ENCODE assay signal across 14 mouse cellular contexts in the genomic region with DNA sequence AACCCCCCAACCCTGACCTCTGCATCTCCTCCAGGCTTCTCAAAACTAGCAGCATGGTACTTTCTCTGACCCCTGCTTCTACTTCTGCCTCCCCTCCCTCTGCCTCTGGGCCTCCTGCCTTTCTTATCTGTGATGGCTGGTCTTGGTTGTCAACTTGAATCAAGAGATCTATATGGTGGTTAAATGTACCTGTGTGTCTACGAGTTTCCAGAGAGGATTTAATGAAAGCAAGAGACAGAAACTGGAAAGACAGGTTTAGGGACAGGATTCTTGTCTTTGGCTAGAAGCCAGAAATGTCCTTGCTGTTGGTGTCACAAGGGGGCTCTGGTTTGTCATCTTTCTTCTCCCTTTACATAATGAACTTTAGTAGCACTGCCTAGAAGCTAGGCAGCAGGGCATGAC.
DNase-seq lines count a peak whose midpoint lies in the region; ATAC-seq and TF ChIP-seq lines count a peak whose summit lies in the region.
"Had no signal": no experiment of that assay in that cellular context is flagged by ENCODE, and none has a peak within 500 bp of the region (broad histone marks: within the 10 kb centered on the region; RNA-seq: fewer than 3 reads in every experiment).

No protein-coding gene starts in this region.

- DNase-seq in heart, adult 11 months: peak; percentile 19
- DNase-seq in heart, postnatal 25 days (ENCODE audit: low spot score): no peak
- peak; percentile 80 for DNase-seq in lung, embryonic 14.5 days
- no peak for DNase-seq in lung, adult 2 months
- DNase-seq in embryo, embryonic 9.5 days (ENCODE audit: extremely low spot score): peak; percentile 42
- DNase-seq in lung, postnatal 36 days: peak; percentile 32
- no peak for DNase-seq in gastrocnemius, adult 2 months
- DNase-seq: cerebellum, adult 9-11 months; heart, postnatal 4 days; layer of hippocampus, adult 9-11 months; right cerebral cortex, adult 18-20 months had no signal

- WGBS in lung, embryonic 14.5 days: 26% methylated on average over 1 of the region's 1 CpGs
- 49% methylated on average over 1 of the region's 1 CpGs for WGBS in lung, adult 2 months
- 58% methylated on average over 1 of the region's 1 CpGs for WGBS in forebrain, embryonic 12.5 days

- H3K4me3 ChIP-seq in lung, embryonic 14.5 days (ENCODE audit: low read depth, low read length): no peak overlapping the region
- no peak overlapping the region for H3K4me3 ChIP-seq in lung, adult 2 months (replicated peaks; ENCODE audit: extremely low read depth, low read depth, low read length)
- no peak overlapping the region for H3K4me3 ChIP-seq in forebrain, embryonic 12.5 days (replicated peaks)
- no peak overlapping the region for H3K4me3 ChIP-seq in gastrocnemius, adult 2 months
- H3K4me3 ChIP-seq: limb, embryonic 12.5 days had no signal

- no peak for TF ChIP-seq POLR2A in lung, adult 2 months (IDR thresholded peaks at IDR 0.05; ENCODE audit: borderline replicate concordance, extremely low read depth, low read depth, low read length)

- H3K27ac ChIP-seq in lung, embryonic 14.5 days (ENCODE audit: low read depth): no peak overlapping the region
- no peak overlapping the region for H3K27ac ChIP-seq in forebrain, embryonic 12.5 days
- H3K27ac ChIP-seq in gastrocnemius, adult 2 months: no peak overlapping the region
- H3K27ac ChIP-seq: limb, embryonic 12.5 days had no signal

- H3K9me3 ChIP-seq in lung, embryonic 14.5 days (ENCODE audit: low read depth, low read length): no peaks in the 10 kb centered on the region
- no peaks in the 10 kb centered on the region for H3K9me3 ChIP-seq in forebrain, embryonic 12.5 days
- H3K9me3 ChIP-seq: limb, embryonic 12.5 days had no signal

- H3K36me3 ChIP-seq in lung, embryonic 14.5 days (ENCODE audit: insufficient read depth): no peaks in the 10 kb centered on the region
- H3K36me3 ChIP-seq in forebrain, embryonic 12.5 days (replicated peaks): no peaks in the 10 kb centered on the region
- H3K36me3 ChIP-seq: limb, embryonic 12.5 days had no signal

- H3K4me1 ChIP-seq in lung, embryonic 14.5 days (ENCODE audit: insufficient read depth): peaks cover 14% of the 10 kb centered on the region
- no peaks in the 10 kb centered on the region for H3K4me1 ChIP-seq in lung, adult 2 months (ENCODE audit: control insufficient read depth, insufficient read depth, low read length)
- no peaks in the 10 kb centered on the region for H3K4me1 ChIP-seq in forebrain, embryonic 12.5 days

- peak; percentile 47; the same call in 1 of the 2 replicates for ATAC-seq in lung, embryonic 14.5 days (ENCODE audit: insufficient read depth)
- no peak for ATAC-seq in forebrain, embryonic 12.5 days (ENCODE audit: low FRiP score)
- ATAC-seq: Patski had no signal

- peak; percentile 33; the same call in 1 of the 2 replicates for TF ChIP-seq CTCF in lung, embryonic 14.5 days (IDR thresholded peaks at IDR 0.05; ENCODE audit: low read depth)
- TF ChIP-seq CTCF in lung, adult 2 months (IDR thresholded peaks at IDR 0.05; ENCODE audit: insufficient read depth, low read length): no peak
- no peak for TF ChIP-seq CTCF in gastrocnemius, adult 2 months (IDR thresholded peaks at IDR 0.05)

- no peak overlapping the region for H3K4me2 ChIP-seq in lung, embryonic 14.5 days
- H3K4me2 ChIP-seq in forebrain, embryonic 12.5 days: no peak overlapping the region
- H3K4me2 ChIP-seq: limb, embryonic 12.5 days had no signal

- intact Hi-C loops in heart, postnatal 25 days (cut with DNase I): no loop called here
- intact Hi-C loops in gastrocnemius, adult 2 months (cut with DNase I): no loop called here

- H3K9ac ChIP-seq in lung, embryonic 14.5 days: no peak overlapping the region
- H3K9ac ChIP-seq in forebrain, embryonic 12.5 days: no peak overlapping the region
- H3K9ac ChIP-seq: limb, embryonic 12.5 days had no signal

- no peaks in the 10 kb centered on the region for H3K27me3 ChIP-seq in lung, embryonic 14.5 days (ENCODE audit: insufficient read depth, low read length)
- H3K27me3 ChIP-seq in forebrain, embryonic 12.5 days: no peaks in the 10 kb centered on the region
- H3K27me3 ChIP-seq: limb, embryonic 12.5 days; Patski had no signal

Comparison
In these comparisons a context has a peak if more than half of its experiments do, and no peak if none do; other contexts are left out.
1. DNase-seq: peak in heart, adult 11 months (single experiment), lung, embryonic 14.5 days (single experiment), embryo, embryonic 9.5 days (single experiment) and lung, postnatal 36 days (single experiment); none in heart, postnatal 25 days (single experiment), lung, adult 2 months (single experiment) and gastrocnemius, adult 2 months (single experiment).